Mouse (Mus musculus): ENCODE results near the gene Maml2. TPM values are rescaled to one million over a fixed set of nuclear protein-coding genes. Genes with fewer than 3 reads are reported as not detected.

The Maml2 gene
- polyA plus RNA-seq, 1 experiment from 2014 or later = 6.5 TPM

DNA sequence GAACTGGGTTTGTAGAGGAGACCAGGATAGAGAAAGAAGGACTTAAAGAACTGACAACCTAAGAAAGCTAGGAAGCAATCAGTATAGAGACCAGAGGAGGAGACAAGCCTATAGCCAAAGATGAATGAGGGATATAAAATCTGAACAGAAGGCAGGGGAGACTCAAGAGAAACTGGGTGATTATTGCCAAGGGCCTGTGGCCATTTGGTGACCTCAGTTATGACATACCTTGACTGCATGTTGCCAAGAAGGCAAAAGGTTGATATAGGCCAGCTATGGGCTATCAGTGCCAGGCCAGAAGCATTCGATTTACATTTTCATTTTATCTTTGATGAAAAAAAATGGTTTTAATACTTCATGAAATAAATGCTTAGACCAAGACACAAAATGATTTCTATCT, 327.0 kb downstream of the Maml2 start:
- Histone ChIP-seq H3K36me3 (ENCODE audit: control insufficient read depth, insufficient read depth, low read length) (no peaks in the 10 kb centered on the region), H3K9me3 (ENCODE audit: control insufficient read depth, low read length) (no peaks in the 10 kb centered on the region), H3K9ac (ENCODE audit: low read length) (no peak overlapping the region), H3K27me3 (replicated peaks; ENCODE audit: control insufficient read depth, insufficient read depth, low read length) (no peaks in the 10 kb centered on the region), H3K27ac (ENCODE audit: low read depth) (no peak overlapping the region), H3K4me1 (replicated peaks; ENCODE audit: control insufficient read depth, insufficient read depth, low read length) (no peaks in the 10 kb centered on the region), H3K4me2 (ENCODE audit: low read length) (no peak overlapping the region), H3K4me3 (ENCODE audit: low read depth, low read length) (no peak overlapping the region)
- ATAC-seq (replicated peaks; ENCODE audit: low FRiP score, low TSS enrichment, low read depth) (no peak), DNase-seq (ENCODE audit: low spot score) (no peak)
- 84% methylated on average over 1 of the region's 1 CpGs for WGBS

- Histone ChIP-seq H3K27me3 (replicated peaks; ENCODE audit: control insufficient read depth, insufficient read depth, low read length) (no peaks in the 10 kb centered on the region), H3K36me3 (ENCODE audit: control insufficient read depth, insufficient read depth, low read length) (no peaks in the 10 kb centered on the region), H3K4me3 (ENCODE audit: low read depth, low read length) (no peak overlapping the region), H3K9me3 (ENCODE audit: control insufficient read depth, low read length) (no peaks in the 10 kb centered on the region), H3K9ac (ENCODE audit: low read length) (no peak overlapping the region), H3K4me2 (ENCODE audit: low read length) (no peak overlapping the region), H3K27ac (ENCODE audit: low read depth) (no peak overlapping the region), H3K4me1 (replicated peaks; ENCODE audit: control insufficient read depth, insufficient read depth, low read length) (no peaks in the 10 kb centered on the region)
- whole genome bisulfite sequencing = 91% methylated on average over 3 of the region's 3 CpGs
- DNase-seq (ENCODE audit: low spot score) (no peak), ATAC-seq (replicated peaks; ENCODE audit: low FRiP score, low TSS enrichment, low read depth) (no peak)
Measured at GRCm38 (mm10) chr9:13625215-13625614, 327.5 kb downstream of the Maml2 start.

DNA sequence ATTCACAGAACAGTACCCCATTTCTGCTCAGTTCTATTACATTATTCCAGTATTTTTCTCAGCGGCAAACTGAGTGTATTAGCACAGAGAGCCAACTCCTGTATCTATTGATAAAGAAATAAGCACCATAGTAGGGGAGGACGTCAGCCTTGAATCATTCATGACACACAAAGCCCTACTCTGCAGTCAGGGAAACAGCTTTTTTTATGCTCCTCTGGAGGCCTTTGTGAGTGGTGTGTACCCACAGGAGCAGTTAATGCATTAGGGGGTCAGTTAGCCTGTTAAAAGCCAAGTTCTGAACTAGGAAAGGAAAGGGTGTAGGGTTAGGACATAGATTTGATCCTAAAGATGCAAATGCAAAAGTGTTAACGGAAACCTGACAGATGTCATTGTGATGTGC, 328.7 kb downstream of the Maml2 start:
- Histone ChIP-seq H3K27me3 (replicated peaks; ENCODE audit: control insufficient read depth, insufficient read depth, low read length) (no peaks in the 10 kb centered on the region), H3K36me3 (ENCODE audit: control insufficient read depth, insufficient read depth, low read length) (no peaks in the 10 kb centered on the region), H3K4me3 (ENCODE audit: low read depth, low read length) (no peak overlapping the region), H3K9ac (ENCODE audit: low read length) (no peak overlapping the region), H3K27ac (ENCODE audit: low read depth) (no peak overlapping the region), H3K4me1 (replicated peaks; ENCODE audit: control insufficient read depth, insufficient read depth, low read length) (no peaks in the 10 kb centered on the region), H3K4me2 (ENCODE audit: low read length) (no peak overlapping the region), H3K9me3 (ENCODE audit: control insufficient read depth, low read length) (no peaks in the 10 kb centered on the region)
- ATAC-seq (replicated peaks; ENCODE audit: low FRiP score, low TSS enrichment, low read depth) (no peak), DNase-seq (ENCODE audit: low spot score) (no peak)
- WGBS = 83% methylated on average over 3 of the region's 3 CpGs

DNA sequence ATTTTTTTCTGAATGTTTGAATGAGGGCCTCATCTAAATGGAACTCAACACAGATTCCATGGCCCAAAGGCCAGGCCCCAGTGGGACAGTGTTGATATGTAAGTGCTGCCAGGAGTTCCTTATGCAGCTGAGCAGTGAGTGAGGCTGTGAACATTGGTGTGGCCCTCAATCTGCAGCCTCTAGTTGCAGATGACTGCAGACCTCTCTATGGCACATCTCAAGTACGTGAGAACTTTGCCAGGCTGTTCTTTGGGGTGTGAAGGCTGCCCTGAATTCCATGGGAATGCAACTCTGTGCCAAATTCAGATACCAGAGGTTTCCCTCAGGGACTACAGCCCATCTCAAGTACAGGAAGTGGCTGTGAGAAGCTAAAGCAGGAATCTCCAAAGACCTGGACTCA, 335.6 kb downstream of the Maml2 start:
- Histone ChIP-seq H3K9me3 (ENCODE audit: control insufficient read depth, low read length) (no peaks in the 10 kb centered on the region), H3K27ac (ENCODE audit: low read depth) (no peak overlapping the region), H3K4me3 (ENCODE audit: low read depth, low read length) (no peak overlapping the region), H3K36me3 (ENCODE audit: control insufficient read depth, insufficient read depth, low read length) (no peaks in the 10 kb centered on the region), H3K4me1 (replicated peaks; ENCODE audit: control insufficient read depth, insufficient read depth, low read length) (no peaks in the 10 kb centered on the region; the same call in 1 of the 2 replicates), H3K9ac (ENCODE audit: low read length) (no peak overlapping the region), H3K4me2 (ENCODE audit: low read length) (no peak overlapping the region), H3K27me3 (replicated peaks; ENCODE audit: control insufficient read depth, insufficient read depth, low read length) (no peaks in the 10 kb centered on the region)
- ATAC-seq (replicated peaks; ENCODE audit: low FRiP score, low TSS enrichment, low read depth) (no peak), DNase-seq (ENCODE audit: low spot score) (no peak)
- 81% methylated on average over 1 of the region's 1 CpGs for WGBS

DNA sequence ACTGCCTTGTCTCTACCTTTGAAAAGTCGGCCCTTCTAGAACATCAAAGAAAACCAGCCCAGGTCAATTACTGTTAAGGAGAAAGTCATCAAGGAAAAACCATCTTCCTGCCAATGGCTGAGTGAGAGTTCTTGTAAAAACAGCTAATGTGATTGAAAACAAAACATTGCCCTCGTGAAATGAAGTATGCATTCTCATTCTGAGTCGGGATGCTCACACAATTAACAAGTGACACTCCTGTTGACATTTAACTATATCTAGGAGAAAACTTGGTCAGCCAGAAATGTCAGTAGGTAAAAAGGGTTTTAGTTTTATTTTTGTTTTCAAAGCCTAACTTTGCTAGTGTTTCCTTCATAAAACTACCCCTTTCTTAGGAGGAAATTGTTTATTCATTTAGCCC, 341.9 kb downstream of the Maml2 start:
- Histone ChIP-seq H3K9me3 (ENCODE audit: control insufficient read depth, low read length) (no peaks in the 10 kb centered on the region), H3K27ac (ENCODE audit: low read depth) (no peak overlapping the region), H3K9ac (ENCODE audit: low read length) (no peak overlapping the region), H3K4me1 (replicated peaks; ENCODE audit: control insufficient read depth, insufficient read depth, low read length) (0 out of 2 replicates have a peak, but pooled peaks cover 5% of the 10 kb centered on the region), H3K4me2 (ENCODE audit: low read length) (no peak overlapping the region), H3K36me3 (ENCODE audit: control insufficient read depth, insufficient read depth, low read length) (no peaks in the 10 kb centered on the region), H3K27me3 (replicated peaks; ENCODE audit: control insufficient read depth, insufficient read depth, low read length) (no peaks in the 10 kb centered on the region), H3K4me3 (ENCODE audit: low read depth, low read length) (no peak overlapping the region)
- peak; percentile 18 for DNase-seq (ENCODE audit: low spot score)
- no peak for ATAC-seq (replicated peaks; ENCODE audit: low FRiP score, low TSS enrichment, low read depth)
- WGBS = 51% methylated on average over 3 of the region's 3 CpGs

DNA sequence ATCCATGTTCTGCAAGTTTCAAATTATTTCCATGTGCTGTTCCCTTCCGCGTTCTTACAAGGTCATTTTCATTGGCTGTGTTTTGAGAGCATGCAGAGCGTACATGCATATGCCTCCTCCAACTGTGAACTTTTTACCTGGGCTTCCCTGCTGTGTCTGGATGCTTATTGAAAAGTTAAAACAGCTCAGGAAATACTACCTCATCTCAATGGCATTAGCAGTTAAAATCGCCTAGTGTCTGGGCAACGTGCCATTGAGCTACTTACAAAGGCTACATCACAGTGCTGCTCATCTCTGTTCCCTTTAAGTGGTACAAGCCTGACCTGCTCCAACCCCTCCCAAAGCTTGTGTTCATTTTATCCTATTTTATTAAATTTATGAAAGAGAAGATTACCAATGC, 347.4 kb downstream of the Maml2 start:
- Histone ChIP-seq H3K27me3 (replicated peaks; ENCODE audit: control insufficient read depth, insufficient read depth, low read length) (no peaks in the 10 kb centered on the region), H3K36me3 (ENCODE audit: control insufficient read depth, insufficient read depth, low read length) (no peaks in the 10 kb centered on the region), H3K9ac (ENCODE audit: low read length) (no peak overlapping the region), H3K4me1 (replicated peaks; ENCODE audit: control insufficient read depth, insufficient read depth, low read length) (0 out of 2 replicates have a peak, but pooled peaks cover 5% of the 10 kb centered on the region), H3K27ac (ENCODE audit: low read depth) (no peak overlapping the region), H3K9me3 (ENCODE audit: control insufficient read depth, low read length) (no peaks in the 10 kb centered on the region), H3K4me3 (ENCODE audit: low read depth, low read length) (no peak overlapping the region), H3K4me2 (ENCODE audit: low read length) (no peak overlapping the region)
- 45% methylated on average over 5 of the region's 5 CpGs for WGBS
- no peak for DNase-seq (ENCODE audit: low spot score)
- peak; percentile 70; the same call in 1 of the 2 replicates for ATAC-seq (replicated peaks; ENCODE audit: low FRiP score, low TSS enrichment, low read depth)

DNA sequence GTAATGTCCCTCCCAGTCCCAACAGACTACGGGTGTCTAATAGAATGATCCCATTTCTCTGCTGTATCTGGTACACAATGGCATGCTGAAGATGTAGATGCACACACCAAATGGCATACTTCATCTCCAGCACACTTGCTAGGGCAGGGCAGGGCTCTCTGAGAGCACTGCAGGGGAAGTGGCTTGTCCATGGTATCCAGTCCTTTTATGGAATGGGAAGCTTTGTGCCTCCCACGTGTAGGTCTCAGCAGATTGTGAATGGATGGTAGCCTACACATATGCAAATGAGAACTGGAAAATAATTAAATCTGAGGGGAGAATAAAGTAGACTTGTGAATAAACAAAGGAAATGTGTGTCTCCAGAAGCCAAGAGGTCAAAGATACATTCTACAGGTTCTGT, 353.3 kb downstream of the Maml2 start:
- WGBS = 77% methylated on average over 2 of the region's 2 CpGs
- Histone ChIP-seq H3K27me3 (replicated peaks; ENCODE audit: control insufficient read depth, insufficient read depth, low read length) (no peaks in the 10 kb centered on the region), H3K27ac (ENCODE audit: low read depth) (no peak overlapping the region), H3K36me3 (ENCODE audit: control insufficient read depth, insufficient read depth, low read length) (no peaks in the 10 kb centered on the region), H3K9ac (ENCODE audit: low read length) (no peak overlapping the region), H3K9me3 (ENCODE audit: control insufficient read depth, low read length) (no peaks in the 10 kb centered on the region), H3K4me1 (replicated peaks; ENCODE audit: control insufficient read depth, insufficient read depth, low read length) (peaks cover 7% of the 10 kb centered on the region), H3K4me3 (ENCODE audit: low read depth, low read length) (no peak overlapping the region), H3K4me2 (ENCODE audit: low read length) (no peak overlapping the region)
- no peak for ATAC-seq (replicated peaks; ENCODE audit: low FRiP score, low TSS enrichment, low read depth)
- no peak for DNase-seq (ENCODE audit: low spot score)

GRCm38 (mm10) chr9:13651828-13652227, 354.1 kb downstream of the Maml2 start:
- ATAC-seq (replicated peaks; ENCODE audit: low FRiP score, low TSS enrichment, low read depth) (no peak), DNase-seq (ENCODE audit: low spot score) (no peak)
- peaks cover 7% of the 10 kb centered on the region for H3K4me1 ChIP-seq (replicated peaks; ENCODE audit: control insufficient read depth, insufficient read depth, low read length)
- 83% methylated on average over 4 of the region's 4 CpGs for WGBS
- no peak overlapping the region for H3K4me3 ChIP-seq (ENCODE audit: low read depth, low read length)
- H3K27me3 ChIP-seq (replicated peaks; ENCODE audit: control insufficient read depth, insufficient read depth, low read length) = no peaks in the 10 kb centered on the region
- H3K4me2 ChIP-seq (ENCODE audit: low read length) = no peak overlapping the region
- no peaks in the 10 kb centered on the region for H3K36me3 ChIP-seq (ENCODE audit: control insufficient read depth, insufficient read depth, low read length)
- no peaks in the 10 kb centered on the region for H3K9me3 ChIP-seq (ENCODE audit: control insufficient read depth, low read length)
- H3K9ac ChIP-seq (ENCODE audit: low read length) = no peak overlapping the region
- H3K27ac ChIP-seq (ENCODE audit: low read depth) = no peak overlapping the region

GRCm38 (mm10) chr9:13652389-13652877, 354.7 kb downstream of the Maml2 start:
- DNase-seq (ENCODE audit: low spot score) (no peak), ATAC-seq (replicated peaks; ENCODE audit: low FRiP score, low TSS enrichment, low read depth) (no peak; the same call in 1 of the 2 replicates)
- H3K9ac ChIP-seq (ENCODE audit: low read length) = no peak overlapping the region
- no peak overlapping the region for H3K27ac ChIP-seq (ENCODE audit: low read depth)
- H3K9me3 ChIP-seq (ENCODE audit: control insufficient read depth, low read length) = no peaks in the 10 kb centered on the region
- no peaks in the 10 kb centered on the region for H3K27me3 ChIP-seq (replicated peaks; ENCODE audit: control insufficient read depth, insufficient read depth, low read length)
- H3K36me3 ChIP-seq (ENCODE audit: control insufficient read depth, insufficient read depth, low read length) = no peaks in the 10 kb centered on the region
- no peak overlapping the region for H3K4me3 ChIP-seq (ENCODE audit: low read depth, low read length)
- peaks cover 7% of the 10 kb centered on the region for H3K4me1 ChIP-seq (replicated peaks; ENCODE audit: control insufficient read depth, insufficient read depth, low read length)
- WGBS = 69% methylated on average over 8 of the region's 8 CpGs
- no peak overlapping the region for H3K4me2 ChIP-seq (ENCODE audit: low read length)

All from intestine, embryonic 14.5 days (tissue).